Mouse (Mus musculus): ENCODE measurements around the gene Klhl3. TPM values are rescaled to one million over a fixed set of nuclear protein-coding genes. Genes with fewer than 3 reads are reported as not detected.
A peak's percentile ranks its signal among the peaks of the same experiment; 100 is the strongest.
"Not testable (repeated sequence)": the region's sequence is repeated elsewhere in the genome, so short reads cannot be mapped to it uniquely, and the experiment has no call there.

Klhl3 gene
- total RNA-seq (2017) = 0.19 to 0.29 TPM in 2 of 3 replicates, not detected in the other

- peak; percentile 28; the same call in 1 of the 2 replicates for ATAC-seq (replicated peaks; ENCODE audit: insufficient number of reproducible peaks, low FRiP score, low TSS enrichment, poor library complexity, severe bottlenecking)
Measured at GRCm38 (mm10) chr13:58113061-58113900, at the start of gene Klhl3. TSS of gene Klhl3 (minus strand) at chr13:58113592.

DNA sequence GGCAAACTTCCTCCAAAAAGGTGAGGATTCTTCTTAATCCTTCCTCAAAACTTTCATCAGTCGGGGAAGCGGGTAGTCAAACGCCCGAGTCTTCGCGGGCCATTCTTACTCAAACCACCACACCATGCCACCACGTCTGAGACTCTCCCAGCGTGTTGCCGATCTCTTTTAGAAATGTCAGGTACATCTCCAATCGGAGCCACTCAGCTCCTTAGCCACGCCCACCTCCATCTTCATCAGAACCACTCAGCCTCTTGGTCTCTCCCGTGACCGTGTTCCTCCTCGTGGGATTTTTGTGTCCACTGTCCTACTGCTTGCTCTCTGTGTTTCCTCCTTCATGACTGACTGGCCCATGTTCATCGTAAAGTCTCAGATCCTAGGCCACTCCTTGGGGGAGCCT, 47.4 kb upstream of the Klhl3 start:
- no peak for ATAC-seq (replicated peaks; ENCODE audit: insufficient number of reproducible peaks, low FRiP score, low TSS enrichment, poor library complexity, severe bottlenecking)

- peak; percentile 77 for ATAC-seq (replicated peaks; ENCODE audit: insufficient number of reproducible peaks, low FRiP score, low TSS enrichment, poor library complexity, severe bottlenecking)
Measured at GRCm38 (mm10) chr13:58158099-58158912, 44.9 kb upstream of the Klhl3 start.

GRCm38 (mm10) chr13:58157447-58158098, 44.2 kb upstream of the Klhl3 start, which contains the start of gene Idnk:
TSS of gene Idnk (plus strand) at chr13:58157649.
- peak; percentile 85 for ATAC-seq (replicated peaks; ENCODE audit: insufficient number of reproducible peaks, low FRiP score, low TSS enrichment, poor library complexity, severe bottlenecking)

DNA sequence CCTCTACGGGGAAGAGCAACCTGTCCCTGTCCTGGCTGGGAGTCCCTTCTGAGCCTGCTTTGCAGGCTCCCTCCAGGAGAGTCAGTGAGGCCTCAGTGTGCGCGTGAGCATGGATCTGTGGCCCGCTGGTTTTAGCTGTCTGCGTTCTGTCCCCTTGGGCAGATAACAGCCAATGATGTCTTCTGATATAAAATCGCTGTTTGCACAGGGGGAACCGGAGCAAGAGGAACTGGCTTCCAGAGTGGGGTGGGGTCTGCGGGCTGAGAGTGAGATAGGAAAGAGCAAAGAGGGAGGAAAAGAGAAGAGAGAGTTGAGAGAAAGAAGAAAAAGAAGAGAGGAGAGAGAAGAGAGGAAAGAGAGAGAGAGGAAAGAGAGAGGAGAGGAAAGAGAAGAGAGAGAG, 43.6 kb upstream of the Klhl3 start:
- ATAC-seq (replicated peaks; ENCODE audit: insufficient number of reproducible peaks, low FRiP score, low TSS enrichment, poor library complexity, severe bottlenecking) = no peak

- ATAC-seq (replicated peaks; ENCODE audit: insufficient number of reproducible peaks, low FRiP score, low TSS enrichment, poor library complexity, severe bottlenecking) = no peak
Measured at GRCm38 (mm10) chr13:58156031-58156430, 42.6 kb upstream of the Klhl3 start.

GRCm38 (mm10) chr13:58150442-58150841, 37.0 kb upstream of the Klhl3 start:
- no peak for ATAC-seq (replicated peaks; ENCODE audit: insufficient number of reproducible peaks, low FRiP score, low TSS enrichment, poor library complexity, severe bottlenecking)

DNA sequence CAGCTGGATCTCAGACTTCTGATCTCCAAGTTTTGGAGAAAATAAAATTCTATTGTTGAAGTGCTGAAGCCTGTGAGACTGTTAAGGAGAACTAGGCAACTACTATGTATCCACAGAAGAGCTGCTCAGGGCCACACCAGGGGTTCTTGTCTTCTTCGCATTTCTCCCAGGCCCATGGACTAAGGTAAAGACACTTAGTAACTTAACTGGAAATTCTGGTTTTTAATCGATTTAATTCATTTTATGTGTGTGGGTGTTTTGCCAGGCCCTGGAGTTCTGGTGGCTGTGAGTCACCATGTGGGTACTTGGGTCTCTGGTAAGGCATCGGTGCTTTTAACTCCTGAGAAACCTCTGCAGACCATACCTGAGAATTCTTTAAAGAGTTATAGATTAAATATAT, 36.2 kb upstream of the Klhl3 start:
- ATAC-seq (replicated peaks; ENCODE audit: insufficient number of reproducible peaks, low FRiP score, low TSS enrichment, poor library complexity, severe bottlenecking) = no peak

- ATAC-seq (replicated peaks; ENCODE audit: insufficient number of reproducible peaks, low FRiP score, low TSS enrichment, poor library complexity, severe bottlenecking) = no peak
Measured at GRCm38 (mm10) chr13:58149033-58149558, 35.7 kb upstream of the Klhl3 start.

DNA sequence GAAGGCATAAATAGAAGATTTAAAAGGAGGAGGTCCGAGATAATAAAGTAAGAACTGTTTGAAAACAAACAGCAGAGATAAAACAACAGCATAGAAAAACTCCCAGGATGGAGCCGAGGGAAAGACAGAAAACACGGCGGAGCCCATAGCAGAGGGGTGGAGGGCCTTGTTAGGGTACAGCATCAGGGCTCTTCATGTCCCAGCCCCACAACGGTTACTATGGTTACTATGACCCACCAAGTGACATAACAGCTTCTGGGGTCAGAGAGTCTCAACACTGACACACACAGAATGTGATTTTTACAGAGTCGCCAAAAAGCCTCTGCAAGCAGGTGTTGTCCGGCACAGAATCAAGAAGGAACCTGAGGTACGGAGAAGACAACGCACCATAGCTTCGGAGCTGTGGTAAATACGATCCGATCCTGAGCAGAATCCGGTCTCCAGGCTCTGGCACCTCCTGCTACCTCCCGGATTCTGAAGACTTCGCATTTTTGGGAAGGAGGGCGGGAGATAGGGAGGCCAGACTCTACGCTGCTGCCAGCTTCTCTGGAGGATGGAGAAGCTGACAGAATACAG, 35.0 kb upstream of the Klhl3 start:
- ATAC-seq (replicated peaks; ENCODE audit: insufficient number of reproducible peaks, low FRiP score, low TSS enrichment, poor library complexity, severe bottlenecking) = no peak

- no peak for ATAC-seq (replicated peaks; ENCODE audit: insufficient number of reproducible peaks, low FRiP score, low TSS enrichment, poor library complexity, severe bottlenecking)
Measured at GRCm38 (mm10) chr13:58147760-58148159, 34.4 kb upstream of the Klhl3 start.

GRCm38 (mm10) chr13:58146603-58147002, 33.2 kb upstream of the Klhl3 start:
- ATAC-seq (replicated peaks; ENCODE audit: insufficient number of reproducible peaks, low FRiP score, low TSS enrichment, poor library complexity, severe bottlenecking) = not testable (repeated sequence)

- ATAC-seq (replicated peaks; ENCODE audit: insufficient number of reproducible peaks, low FRiP score, low TSS enrichment, poor library complexity, severe bottlenecking) = no peak
Measured at GRCm38 (mm10) chr13:58131692-58132091, 18.3 kb upstream of the Klhl3 start.

GRCm38 (mm10) chr13:58129687-58130246, 16.4 kb upstream of the Klhl3 start:
- ATAC-seq (replicated peaks; ENCODE audit: insufficient number of reproducible peaks, low FRiP score, low TSS enrichment, poor library complexity, severe bottlenecking) = no peak

DNA sequence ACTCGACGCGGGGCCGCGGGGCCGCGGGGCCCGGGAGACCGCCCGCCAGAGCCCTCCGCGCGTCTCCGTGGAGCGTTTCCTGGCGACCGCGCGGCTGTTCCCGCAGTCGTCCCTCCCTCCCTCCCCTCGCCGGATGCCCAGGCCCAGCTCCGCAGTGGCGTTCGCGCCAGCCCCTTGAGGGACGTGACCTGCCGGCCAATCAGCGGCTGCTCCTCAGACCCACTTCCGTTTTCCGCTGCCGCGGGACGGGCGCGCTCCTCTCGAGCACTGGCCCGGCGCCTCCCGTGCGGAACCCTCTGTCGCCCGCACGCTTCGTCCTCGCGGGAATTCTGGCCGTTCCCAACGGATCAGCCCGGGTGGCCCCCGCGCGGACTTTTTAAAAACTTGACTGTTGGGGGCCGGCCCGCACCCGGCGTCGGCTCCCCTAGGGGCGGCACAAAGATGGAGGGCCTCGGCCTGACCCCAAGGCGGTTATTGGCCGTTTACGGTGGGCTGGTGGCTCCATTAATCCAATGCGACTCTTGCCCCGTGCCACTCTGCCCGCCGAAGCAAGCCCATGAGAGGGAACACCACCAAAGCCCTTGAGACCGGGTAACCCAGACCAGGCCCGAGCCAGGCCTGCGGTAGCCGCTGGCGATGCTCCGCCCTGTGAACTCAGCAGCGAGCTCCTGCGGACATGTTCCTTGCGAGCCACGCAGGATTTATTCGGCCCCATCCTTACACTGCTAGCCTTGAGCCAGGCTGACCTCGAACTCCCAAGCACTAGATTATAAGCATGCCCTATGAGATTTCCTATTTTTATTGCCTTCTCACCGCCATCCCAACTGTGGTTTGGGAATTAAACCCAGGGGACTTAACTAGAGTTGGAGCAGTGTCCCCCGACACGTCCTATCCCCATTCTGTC, 15.6 kb upstream of the Klhl3 start:
- ATAC-seq (replicated peaks; ENCODE audit: insufficient number of reproducible peaks, low FRiP score, low TSS enrichment, poor library complexity, severe bottlenecking) = peak; percentile 85

DNA sequence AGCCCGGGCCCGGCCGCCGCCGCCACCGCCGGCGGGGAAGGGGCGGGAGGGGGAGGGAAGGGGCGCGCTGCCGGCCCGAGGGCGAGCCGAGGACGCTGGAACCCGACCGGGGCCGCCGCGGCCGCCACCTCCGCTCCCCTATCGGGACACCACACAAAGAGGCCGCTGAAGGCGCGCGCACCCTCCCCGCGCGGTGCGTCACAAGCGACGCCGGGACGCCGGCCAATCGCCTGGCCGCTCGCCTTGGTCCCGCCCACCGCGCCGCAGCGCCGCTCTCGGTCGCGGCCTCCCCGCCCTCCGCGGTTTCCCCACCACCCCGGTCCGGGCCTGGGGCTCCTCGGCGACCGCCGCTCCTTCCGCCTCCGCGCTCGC, 15.0 kb upstream of the Klhl3 start, which contains the start of gene Hnrnpa0:
Gene Hnrnpa0, minus strand, starts transcription at position 161 of the 372 bp plus-strand sequence.
- peak; percentile 77 for ATAC-seq (replicated peaks; ENCODE audit: insufficient number of reproducible peaks, low FRiP score, low TSS enrichment, poor library complexity, severe bottlenecking)

GRCm38 (mm10) chr13:58127766-58128361, 14.5 kb upstream of the Klhl3 start:
- ATAC-seq (replicated peaks; ENCODE audit: insufficient number of reproducible peaks, low FRiP score, low TSS enrichment, poor library complexity, severe bottlenecking) = no peak
